Mouse (Mus musculus) kidney, postnatal 0 days (tissue): Measurements from ENCODE around the gene Gm21865. TPM values are rescaled to one million over a fixed set of nuclear protein-coding genes. Genes with fewer than 3 reads are reported as not detected.
"Not testable (repeated sequence)": the region's sequence is repeated elsewhere in the genome, so short reads cannot be mapped to it uniquely, and the experiment has no call there.

ENCODE experiments used
- ATAC-seq: fragments of 200-750 bp; cut with Nextera tagmentation; replicated peaks from 2 replicates; pipeline ENCODE4 v1.8.0; 2017; ENCODE audit warnings: low read depth, moderate number of reproducible peaks, moderate TSS enrichment, moderate library complexity; ENCODE audit not compliant: low FRiP score
- DNase-seq: peaks from one replicate; pipeline ENCODE4 v3.0.0-alpha.2; 2016; ENCODE audit warnings: low spot score
- H3K27ac ChIP-seq: fragments of 300-500 bp; sonication (generic); 2 replicates; pipeline ENCODE4 v1.5.1; 2014; ENCODE audit warnings: mild to moderate bottlenecking
- H3K27me3 ChIP-seq: fragments of 300-500 bp; sonication (generic); 2 replicates; pipeline ENCODE4 v1.6.1; 2014; ENCODE audit warnings: low read length, mixed read lengths; ENCODE audit not compliant: insufficient read depth
- H3K36me3 ChIP-seq: fragments of 300-500 bp; sonication (generic); 2 replicates; pipeline ENCODE4 v1.6.1; 2014; ENCODE audit warnings: low read length, mixed read lengths; ENCODE audit not compliant: insufficient read depth
- H3K4me1 ChIP-seq: fragments of 300-500 bp; sonication (generic); replicated peaks from 2 replicates; pipeline ENCODE4 v1.6.1; 2014; ENCODE audit warnings: antibody characterized with exemption, low read length, mixed read lengths; ENCODE audit not compliant: insufficient read depth
- H3K4me2 ChIP-seq: fragments of 300-500 bp; sonication (generic); 2 replicates; pipeline ENCODE4 v1.6.1; 2014; ENCODE audit warnings: mild to moderate bottlenecking, low read length, moderate library complexity, mixed read lengths
- H3K4me3 ChIP-seq: fragments of 300-500 bp; sonication (generic); replicated peaks from 2 replicates; pipeline ENCODE4 v1.5.1; 2014; ENCODE audit warnings: low read depth, low read length
- H3K9ac ChIP-seq: fragments of 300-500 bp; sonication (generic); 2 replicates; pipeline ENCODE4 v1.6.1; 2014; ENCODE audit warnings: low read depth, low read length
- H3K9me3 ChIP-seq: fragments of 300-500 bp; sonication (generic); replicated peaks from 2 replicates; pipeline ENCODE4 v1.6.1; 2016; ENCODE audit warnings: low read length, inconsistent platforms, mixed read lengths
- WGBS: fragments of 180-500 bp; shearing (Covaris S2); extraction: QIAGEN DNeasy Blood & Tissue Kit; methylation state at CpG from one replicate; pipeline ENCODE4 v1.1.7; 2014; 5-methylcytosine and 5-hydroxymethylcytosine counted together
- polyA plus RNA-seq: library from polyadenylated mRNA; unstranded; fragments of >200 nt; fragmentation: Nextera tagmentation; extraction: Ambion mirVana; gene quantifications from 2 replicates; pipeline ENCODE4 v1.2.1, GENCODE M21; 2015

The Gm21865 gene
- not detected in 2 replicates for polyA plus RNA-seq

DNA sequence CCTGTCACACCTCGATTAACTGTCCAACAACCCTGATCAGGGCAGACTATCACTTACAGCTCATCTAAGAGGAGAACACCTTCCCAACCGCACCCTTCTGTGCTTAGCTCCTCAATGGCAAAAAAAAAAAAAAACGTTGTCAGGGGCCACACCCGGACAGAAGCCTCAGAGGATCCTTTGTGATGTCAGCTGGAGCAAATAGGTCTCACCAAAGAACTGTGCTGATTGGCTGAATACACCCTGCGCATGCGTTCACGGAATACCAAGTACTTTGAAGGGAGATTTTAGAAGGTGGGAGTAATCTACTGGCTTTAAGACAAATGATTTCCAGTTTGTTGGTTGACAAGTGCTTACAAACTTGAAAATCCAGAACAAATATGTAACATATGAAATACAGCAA lies at the start of gene Gm21865:
Gene Gm21865, minus strand, starts transcription at position 101 of the 400 bp plus-strand sequence.
- not testable (repeated sequence) for ATAC-seq, H3K4me1 ChIP-seq, H3K36me3 ChIP-seq, DNase-seq, H3K27ac ChIP-seq, H3K4me3 ChIP-seq, H3K4me2 ChIP-seq, H3K9ac ChIP-seq, H3K9me3 ChIP-seq, H3K27me3 ChIP-seq
- no CpG with 5 or more reads among the region's 7 CpGs for WGBS

Other genes with a start within 250 kb of the Gm21865 start
- not detected in 2 replicates for gene Gm21882, start 64.6 kb upstream of the Gm21865 start, polyA plus RNA-seq